Mouse (Mus musculus) spleen, postnatal 36 days (tissue): ENCODE data around the gene Dcp1b.

Experiments
- DNase-seq, 2 experiments: peaks; one replicate each; pipeline ENCODE4 v3.0.0; 2022; ENCODE audit warnings: low spot score in 2 of 2, mixed read lengths in 1 of 2

Dcp1b gene

DNA sequence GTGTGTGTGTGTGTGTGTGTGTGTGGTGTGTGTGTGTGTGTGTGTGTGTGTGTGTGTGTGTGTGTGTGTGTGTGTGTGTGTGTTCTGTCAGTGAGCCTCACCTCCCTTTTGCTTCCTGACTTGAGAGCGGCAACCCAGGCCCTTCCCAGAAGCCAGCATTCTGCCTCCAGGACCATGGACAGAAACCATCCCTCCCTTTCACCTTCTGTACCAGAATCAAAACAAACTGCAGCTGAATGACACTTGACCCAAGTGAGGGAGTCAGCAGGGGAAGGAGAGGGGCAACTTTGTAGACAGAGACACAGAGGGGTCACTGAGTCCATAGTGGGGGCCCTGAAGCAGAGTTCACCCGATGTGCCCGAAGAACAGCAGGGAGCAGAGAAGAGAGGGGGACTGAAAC is 58.0 kb downstream of the Dcp1b start:
- no peak for DNase-seq

DNA sequence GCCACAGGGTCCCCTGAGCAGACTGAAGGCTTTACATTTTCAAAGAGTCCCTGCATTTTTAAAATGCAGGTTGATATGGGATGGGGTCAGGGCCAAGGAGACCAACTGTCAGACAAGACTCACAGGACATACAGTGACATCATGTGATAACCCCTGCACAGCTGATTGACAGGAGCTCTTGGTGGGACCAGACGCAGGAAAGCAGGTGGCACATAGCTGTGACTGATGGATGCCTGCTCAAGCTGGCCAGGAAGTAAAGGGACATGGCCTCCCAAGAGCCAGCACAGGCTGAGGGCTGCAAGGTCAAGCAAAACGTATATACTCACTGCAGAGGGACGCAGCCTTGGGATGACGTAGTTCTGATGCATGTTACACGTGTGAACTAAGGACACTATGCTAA is 60.4 kb downstream of the Dcp1b start:
- no peak for DNase-seq

DNA sequence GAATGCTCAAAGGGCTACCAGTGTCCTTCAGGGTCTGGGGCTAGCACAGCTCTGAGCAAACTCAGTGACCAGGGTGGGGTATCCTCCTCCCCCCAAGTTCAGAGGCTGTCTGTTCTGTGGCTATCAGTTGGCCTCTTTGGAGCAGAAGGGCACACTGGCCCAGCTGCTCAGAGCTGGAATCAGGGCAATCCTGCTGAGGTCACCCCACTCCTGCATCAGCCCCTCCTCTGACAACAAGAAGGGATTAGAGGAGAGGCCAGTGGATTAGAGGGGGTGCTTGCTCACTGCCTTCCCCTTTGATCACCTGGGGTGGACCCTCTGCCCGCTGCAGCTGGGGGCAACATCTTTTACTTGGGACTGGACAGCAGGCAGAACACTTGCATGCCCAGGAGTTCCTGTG is 61.2 kb downstream of the Dcp1b start, which contains the start of gene Cacna2d4:
Cacna2d4 (plus strand) TSS at position 286 of the 400 bp plus-strand sequence.
- DNase-seq: no peak

DNA sequence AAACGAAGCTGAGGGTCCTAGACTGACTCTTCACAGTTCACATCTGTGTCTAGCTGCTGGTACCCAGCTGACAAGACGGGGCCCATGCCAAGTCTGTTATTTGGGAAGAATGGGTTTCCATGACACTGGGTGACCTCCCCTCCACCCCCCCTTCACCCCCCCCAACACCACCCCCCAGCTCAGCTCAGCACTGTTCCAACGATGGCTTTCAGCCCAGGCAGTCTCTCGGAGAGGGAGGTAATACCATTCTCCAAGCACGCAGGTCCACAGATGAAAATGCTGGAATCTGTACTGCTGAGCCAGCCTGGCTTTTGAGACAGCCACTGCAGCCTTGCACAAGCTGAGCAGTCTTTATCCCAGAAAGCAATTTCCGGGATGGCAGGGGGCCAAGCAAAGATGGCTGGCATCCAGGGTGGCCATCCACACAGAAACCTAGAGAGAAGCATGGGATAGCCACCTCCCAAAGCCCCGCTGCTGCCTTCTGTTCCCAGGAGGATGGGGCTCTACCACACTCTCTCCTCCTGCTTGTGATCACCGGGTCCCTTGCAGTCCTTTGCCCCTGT is 62.5 kb downstream of the Dcp1b start:
- DNase-seq: no peak

DNA sequence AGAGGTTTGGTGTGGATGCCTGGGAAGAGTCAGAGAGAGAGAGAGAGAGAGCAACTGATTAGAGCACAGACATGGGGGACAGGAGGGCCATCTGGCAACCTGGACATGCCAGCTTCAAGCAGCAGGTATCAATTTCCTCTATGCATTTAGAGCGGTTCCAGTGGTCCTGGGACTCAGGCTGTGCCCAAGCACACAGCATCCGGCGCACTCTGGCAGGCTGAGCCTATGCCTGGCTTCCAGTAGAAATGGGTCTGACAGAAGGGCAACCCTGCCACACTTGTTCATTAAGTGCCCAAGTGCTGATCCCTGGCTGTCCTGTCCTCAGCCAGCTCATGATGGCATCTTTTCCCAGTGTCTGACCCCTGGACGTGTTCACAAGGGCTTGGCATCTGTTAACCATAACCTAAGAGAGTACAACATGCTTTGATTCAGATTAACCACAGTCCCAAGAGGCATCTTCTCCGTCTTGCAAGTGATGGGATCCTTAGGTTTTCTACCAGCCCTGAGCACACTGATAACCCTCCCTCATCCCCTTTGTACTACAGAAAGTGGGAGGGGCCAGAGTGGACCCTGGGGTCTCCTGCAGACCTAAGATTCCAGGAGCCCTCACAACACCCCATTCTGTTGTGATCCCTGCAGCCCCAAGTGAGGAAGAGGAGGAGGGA is 64.4 kb downstream of the Dcp1b start:
- no peak for DNase-seq

DNA sequence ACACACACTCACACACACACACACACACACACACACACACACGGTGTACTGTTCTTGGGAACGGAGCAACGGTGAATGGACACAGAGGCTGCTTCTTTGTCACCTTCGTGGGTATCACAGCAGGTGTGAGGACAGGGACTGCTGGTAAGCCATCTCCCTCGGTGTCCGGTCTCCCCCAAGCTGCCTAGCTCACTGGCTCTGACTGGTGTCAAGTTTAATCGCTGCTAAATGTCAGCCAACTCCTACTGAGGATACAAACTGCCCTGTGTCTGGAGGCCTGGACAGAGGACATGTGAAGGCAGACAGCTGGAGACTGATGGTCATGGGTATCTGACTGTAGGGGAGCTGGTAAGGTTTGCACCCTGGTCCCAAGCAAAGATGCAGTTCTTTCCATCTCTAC is 65.2 kb downstream of the Dcp1b start:
- no peak for DNase-seq

DNA sequence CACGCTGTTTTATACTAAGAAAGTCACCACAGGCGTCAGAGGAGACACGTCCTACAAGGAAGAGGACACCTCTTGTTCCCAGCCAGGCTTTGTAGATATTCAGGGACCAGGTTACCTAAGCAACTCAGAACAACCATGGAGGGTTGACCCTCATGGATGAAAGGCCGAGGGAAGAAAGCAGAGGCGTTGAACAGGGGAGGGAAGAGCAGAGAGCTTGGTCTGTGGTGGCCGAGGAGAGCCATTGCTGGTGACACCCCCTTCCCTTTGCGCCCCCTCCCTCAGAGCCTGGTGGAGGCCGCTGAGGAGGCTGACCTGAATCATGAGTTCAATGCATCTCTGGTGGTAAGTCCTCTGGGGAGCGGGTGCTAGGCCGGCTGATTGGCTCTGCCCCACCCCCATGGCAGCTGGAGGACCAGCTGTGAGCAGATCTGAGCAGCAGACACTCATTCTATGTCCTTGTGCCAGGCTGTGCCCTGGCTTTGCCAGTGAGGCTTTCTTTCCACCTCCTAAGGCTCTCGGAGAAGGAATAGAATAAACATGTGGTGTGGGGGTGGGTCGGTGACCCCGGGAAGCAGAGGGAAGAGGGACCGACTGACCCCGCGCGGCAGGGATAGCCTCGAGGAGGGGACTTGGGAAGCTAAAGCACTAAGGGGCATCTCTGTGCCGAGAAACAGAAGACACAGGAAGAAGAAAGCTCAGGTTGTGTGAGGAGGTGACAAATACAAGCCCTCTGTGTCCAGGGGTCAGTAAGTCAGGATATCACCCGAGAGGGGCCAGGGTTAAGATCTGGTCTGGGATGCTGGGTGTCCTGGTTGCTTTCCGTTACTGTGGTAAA is 66.0 kb downstream of the Dcp1b start:
- no peak for DNase-seq

DNA sequence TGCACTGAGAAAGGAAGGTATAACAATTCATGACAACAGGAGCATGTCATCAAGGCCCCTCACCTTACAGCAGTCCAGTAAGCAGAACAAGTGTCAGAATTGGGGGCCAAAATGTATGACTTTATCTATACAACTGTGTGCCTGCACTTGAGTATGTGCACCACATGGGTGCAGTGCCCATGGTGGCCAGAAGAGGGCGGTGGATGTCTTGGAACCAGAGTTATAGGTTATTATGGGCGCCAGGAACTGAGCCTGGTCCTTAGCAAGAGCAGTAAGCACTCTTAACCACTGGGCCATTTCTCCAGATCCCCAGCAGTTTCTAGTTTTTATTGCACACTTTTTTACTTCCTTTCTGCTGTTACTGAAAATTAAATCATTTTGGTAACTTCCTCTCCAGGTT is 71.0 kb downstream of the Dcp1b start:
- no peak for DNase-seq

DNA sequence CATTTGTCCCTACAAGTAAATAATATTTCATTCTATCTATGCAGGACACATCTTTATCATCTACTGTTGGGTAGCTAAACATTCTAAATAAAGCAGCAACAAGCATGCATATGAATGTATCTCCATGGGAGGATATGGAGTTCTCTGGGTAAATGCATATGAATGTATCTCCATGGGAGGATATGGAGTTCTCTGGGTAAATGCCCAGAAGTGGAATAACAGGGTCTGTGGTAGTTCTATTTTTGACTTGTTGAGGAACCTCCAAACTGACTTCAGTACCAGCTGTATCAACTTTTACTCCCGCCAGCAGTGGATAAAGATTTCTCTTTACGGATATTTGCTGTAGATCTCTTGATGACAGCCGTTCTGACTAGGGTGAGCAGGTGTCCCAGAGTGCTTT is 73.5 kb downstream of the Dcp1b start:
- no peak for DNase-seq

DNA sequence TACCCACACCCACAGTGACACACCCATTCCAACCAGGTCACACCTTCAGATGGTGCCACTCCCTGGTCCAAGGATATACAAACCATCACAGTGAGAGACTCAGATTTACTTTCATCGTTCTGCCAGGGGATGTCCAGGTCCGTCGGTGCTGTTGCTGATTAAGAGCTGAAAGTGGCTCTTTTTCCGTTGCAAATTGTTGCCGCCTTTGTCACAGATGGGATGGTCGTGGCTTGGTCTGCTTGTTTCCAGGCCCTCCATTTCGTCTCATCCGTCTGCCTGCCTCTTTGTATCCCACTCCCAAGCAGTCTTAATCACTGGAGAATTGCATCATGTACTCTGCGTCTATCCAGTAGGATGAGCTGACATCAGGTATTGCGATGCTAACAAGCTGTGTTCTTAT is 74.7 kb downstream of the Dcp1b start:
- no peak for DNase-seq

DNA sequence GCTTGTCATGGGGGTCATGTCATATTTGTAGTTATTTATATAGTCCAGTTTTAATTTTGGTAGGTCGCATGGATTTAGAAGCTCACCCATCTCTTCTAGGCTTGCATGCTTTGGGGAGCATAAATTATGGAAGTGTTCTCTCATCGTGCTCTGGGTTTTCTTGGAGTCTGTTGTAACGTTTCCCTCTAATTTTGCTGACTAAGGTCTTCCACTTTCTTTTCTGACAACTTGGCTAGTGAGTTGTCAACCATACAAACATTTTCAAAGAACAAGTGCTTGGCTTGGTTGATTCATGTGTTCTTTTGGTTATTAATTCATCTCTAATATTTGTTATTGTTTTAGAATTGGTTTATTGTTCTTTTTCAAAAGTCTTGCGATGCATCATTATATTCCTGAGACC is 76.7 kb downstream of the Dcp1b start:
- no peak for DNase-seq
